Mouse (Mus musculus) small intestine, adult 10 weeks (tissue): ENCODE measurements around the gene Hpdl. TPM values are rescaled to one million over a fixed set of nuclear protein-coding genes. Genes with fewer than 3 reads are reported as not detected.

Source experiments
- polyA plus RNA-seq: library from polyadenylated mRNA; stranded (reverse); fragments of 350-450 nt; fragmentation: Illumina TruSeq; extraction: RNeasy Lipid Tissue Mini Kit (QIAGEN cat#74804); gene quantifications from one replicate; pipeline ENCODE4 v1.2.3, GENCODE M21; 2014; ENCODE audit warnings: low replicate concordance

Gene Hpdl
- 0.30 TPM for polyA plus RNA-seq

GRCm38 (mm10) chr4:116821694-116822016, at the start of gene Hpdl:
TSS of gene Hpdl (minus strand) at chr4:116821707.

DNA sequence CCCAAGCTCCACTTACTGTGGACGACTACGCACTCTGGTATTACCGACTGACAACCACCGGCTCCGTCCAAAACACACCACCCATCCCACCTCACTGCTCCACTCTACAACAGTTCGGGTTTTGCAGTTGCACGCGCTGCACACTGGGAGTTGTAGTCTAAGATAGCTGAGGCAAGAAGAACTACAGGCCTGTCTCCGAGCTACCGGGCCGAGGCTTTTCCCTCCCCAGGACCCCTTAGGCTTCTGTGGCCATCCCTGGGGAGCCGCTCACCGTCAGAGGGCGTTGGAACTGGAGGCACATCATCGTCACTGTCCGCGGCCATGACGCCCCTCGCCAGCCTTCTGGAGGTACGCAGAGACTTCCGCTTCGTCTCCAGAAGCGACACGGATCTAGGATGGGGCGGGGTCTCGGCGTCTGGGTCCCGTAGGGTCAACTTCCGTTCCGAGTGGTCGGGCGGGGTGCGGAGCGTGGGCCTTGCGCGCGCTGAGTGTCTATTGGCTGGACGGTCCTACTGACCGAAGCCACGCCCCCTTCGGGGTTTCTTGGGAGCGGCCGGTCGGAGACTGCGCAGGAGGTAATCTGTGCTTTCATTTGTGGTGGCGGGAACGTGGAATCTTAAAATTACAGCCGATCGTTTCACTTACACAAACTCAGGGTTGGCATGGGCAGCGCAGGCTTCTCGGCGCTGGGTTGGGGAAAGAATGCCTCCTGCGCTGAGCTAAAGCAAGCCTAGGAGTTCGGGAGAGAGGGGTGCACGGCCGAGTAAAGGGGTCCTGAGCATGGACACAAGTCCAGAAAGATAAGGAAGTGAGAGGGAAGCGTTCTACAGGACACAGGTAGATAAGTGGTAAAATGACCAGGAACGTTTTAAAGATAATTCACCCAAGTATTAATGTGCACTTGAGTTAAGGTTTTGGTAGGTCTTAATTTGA, 14.0 kb downstream of the Hpdl start, which contains the start of the genes Toe1 and Mutyh:
Gene Toe1, minus strand, starts transcription at position 444 of the 933 bp plus-strand sequence.
Gene Mutyh, plus strand, starts transcription at position 527 of the 933 bp plus-strand sequence.

Other genes with a start within 250 kb of the Hpdl start
- gene Ccdc17, start 225.1 kb downstream of the Hpdl start, polyA plus RNA-seq, result 4.0 TPM
- 107 TPM for gene Nasp, start 193.8 kb downstream of the Hpdl start, polyA plus RNA-seq
- 749 TPM for gene Akr1a1, start 170.0 kb downstream of the Hpdl start, polyA plus RNA-seq
- 6,887 TPM for gene Prdx1, start 136.2 kb downstream of the Hpdl start, polyA plus RNA-seq
- 14.8 TPM for gene Mmachc, start 113.3 kb downstream of the Hpdl start, polyA plus RNA-seq
- 9.4 TPM for gene Ccdc163, start 113.2 kb downstream of the Hpdl start, polyA plus RNA-seq
- gene Tesk2, start 100.8 kb downstream of the Hpdl start, polyA plus RNA-seq, result 11.7 TPM
- 2.6 TPM for gene Toe1, start 14.1 kb downstream of the Hpdl start, polyA plus RNA-seq
- not detected for gene Mutyh, start 14.0 kb downstream of the Hpdl start, polyA plus RNA-seq
- gene Zswim5, start 55.7 kb upstream of the Hpdl start, polyA plus RNA-seq, result 9.9 TPM
- gene Urod, start 172.7 kb upstream of the Hpdl start, polyA plus RNA-seq, result 6.5 TPM
- gene Hectd3, start 173.6 kb upstream of the Hpdl start, polyA plus RNA-seq, result 14.4 TPM
- gene Eif2b3, start 197.7 kb upstream of the Hpdl start, polyA plus RNA-seq, result 6.3 TPM